In genomic region chr2:61984771-61985170, GRCm38 (mm10) we compare ENCODE assay signal across 25 mouse cellular contexts.
DNase-seq lines count a peak whose midpoint lies in the region; ATAC-seq and TF ChIP-seq lines count a peak whose summit lies in the region.
"Had no signal": no experiment of that assay in that cellular context is flagged by ENCODE, and none has a peak within 500 bp of the region (broad histone marks: within the 10 kb centered on the region; RNA-seq: fewer than 3 reads in every experiment).

No protein-coding gene starts in this region.

- TF ChIP-seq POLR2A in CH12.LX (IDR thresholded peaks at IDR 0.05; ENCODE audit: low read depth, low read length) = no peak

- no peaks in the 10 kb centered on the region for H3K36me3 ChIP-seq in CH12.LX (replicated peaks in 1 of 2; ENCODE audit: control insufficient read depth in 1 of 2, insufficient read depth in 1 of 2, low read length in 1 of 2)
- H3K36me3 ChIP-seq: embryonic facial prominence, embryonic 13.5 days; forebrain, embryonic 12.5 days; G1E; heart, embryonic 15.5 days; hindbrain, embryonic 13.5 days had no signal

- H3K27ac ChIP-seq in layer of hippocampus, adult 2 months = no peak overlapping the region
- H3K27ac ChIP-seq in CH12.LX (ENCODE audit: insufficient read depth, low read depth) = no peak overlapping the region
- H3K27ac ChIP-seq: embryonic facial prominence, embryonic 13.5 days; forebrain, embryonic 12.5 days; heart, adult 2 months; heart, embryonic 15.5 days; hindbrain, embryonic 13.5 days; hindbrain, postnatal 0 days had no signal

- dilution Hi-C loops in CH12.LX (cut with MboI; ENCODE audit: extremely low pct_ligation_motif_present, extremely low pct_unique_long_range_greater_than_20kb, low sequenced_read_pairs) = no loop called here

- H3K4me1 ChIP-seq in CH12.LX (ENCODE audit: control insufficient read depth in 1 of 2, insufficient read depth in 2 of 2) = no peaks in the 10 kb centered on the region; a peak in 1 of 4 replicates
- H3K4me1 ChIP-seq: embryonic facial prominence, embryonic 13.5 days; forebrain, embryonic 12.5 days; heart, embryonic 15.5 days; hindbrain, embryonic 13.5 days had no signal

- TF ChIP-seq CTCF in layer of hippocampus, adult 2 months (conservative IDR thresholded peaks at IDR 0.05) = peak; percentile 25; the same call in 1 of the 2 replicates
- peak in 1 of 2 experiments; percentile 27; a peak in 2 of 4 replicates for TF ChIP-seq CTCF in CH12.LX (conservative IDR thresholded peaks at IDR 0.05 in 1 of 2, IDR thresholded peaks at IDR 0.05 in 1 of 2; ENCODE audit: low read depth in 2 of 2, low read length in 2 of 2)

- DNase-seq in layer of hippocampus, adult 2 months (ENCODE audit: low spot score in 2 of 2) = no peak
- no peak for DNase-seq in layer of hippocampus, adult 9-10 months (ENCODE audit: low spot score)
- DNase-seq in A20 (ENCODE audit: low read depth, low spot score) = peak; percentile 18
- no peak for DNase-seq in CH12.LX (ENCODE audit: extremely low read depth)
- DNase-seq in ZHBTc4 (ENCODE audit: low read depth, low spot score) = peak; percentile 69
- DNase-seq in gastrocnemius, postnatal 4 days (ENCODE audit: low spot score in 2 of 2) = no peak
- DNase-seq: adrenal gland, postnatal 10 days; B cell, adult 2 months; cerebellum, adult 11-12 months; cerebellum, adult 9-10 months; cerebellum, postnatal 36 days; gastrocnemius, postnatal 10 days; heart, adult 2 months; heart, postnatal 14 days had no signal

- no peak for ATAC-seq in activated CD4-positive, CD25-positive, alpha-beta regulatory T cell, adult 4 months
- ATAC-seq: forebrain, embryonic 16.5 days; hindbrain, postnatal 0 days; intestine, embryonic 16.5 days; Patski had no signal

- no peak overlapping the region for H3K4me2 ChIP-seq in CH12.LX (ENCODE audit: insufficient read depth, low read depth, poor library complexity, severe bottlenecking)
- H3K4me2 ChIP-seq: embryonic facial prominence, embryonic 13.5 days; forebrain, embryonic 12.5 days; heart, embryonic 11.5 days; heart, embryonic 15.5 days; hindbrain, embryonic 13.5 days had no signal

- no peaks in the 10 kb centered on the region for H3K79me2 ChIP-seq in CH12.LX (replicated peaks; ENCODE audit: control insufficient read depth, extremely low read depth, insufficient read depth, poor library complexity, severe bottlenecking)

- no peak for TF ChIP-seq RAD21 in CH12.LX (IDR thresholded peaks at IDR 0.05; ENCODE audit: low read depth, low read length)

- TF ChIP-seq EP300 in CH12.LX (IDR thresholded peaks at IDR 0.05; ENCODE audit: low read length) = no peak

- no peak overlapping the region for H3K9ac ChIP-seq in CH12.LX (ENCODE audit: insufficient read depth, low read depth)
- H3K9ac ChIP-seq: embryonic facial prominence, embryonic 13.5 days; forebrain, embryonic 12.5 days; heart, embryonic 15.5 days; hindbrain, embryonic 13.5 days had no signal

- in situ Hi-C loops in CH12.LX (cut with MboI; ENCODE audit: low pct_ligation_motif_present, low pct_unique_long_range_greater_than_20kb, low sequenced_read_pairs) = loop anchor here (25.0 kb wide), 2 partner anchors 303 to 478 kb away; no protein-coding TSS in a partner anchor

- H3K9me3 ChIP-seq in CH12.LX (replicated peaks; ENCODE audit: low read length) = no peaks in the 10 kb centered on the region
- H3K9me3 ChIP-seq: embryonic facial prominence, embryonic 13.5 days; forebrain, embryonic 12.5 days; G1E; heart, embryonic 15.5 days; hindbrain, embryonic 13.5 days had no signal

- no peak overlapping the region for H3K4me3 ChIP-seq in layer of hippocampus, adult 2 months
- H3K4me3 ChIP-seq in CH12.LX (replicated peaks in 1 of 3; ENCODE audit: low read depth in 2 of 3, low read length in 2 of 3, poor library complexity in 1 of 3) = no peak overlapping the region
- H3K4me3 ChIP-seq: embryonic facial prominence, embryonic 13.5 days; forebrain, embryonic 12.5 days; heart, adult 2 months; heart, embryonic 15.5 days; hindbrain, embryonic 13.5 days had no signal

- no peaks in the 10 kb centered on the region for H3K27me3 ChIP-seq in CH12.LX (replicated peaks)
- H3K27me3 ChIP-seq: embryonic facial prominence, embryonic 13.5 days; forebrain, embryonic 12.5 days; heart, embryonic 15.5 days; hindbrain, embryonic 13.5 days had no signal

TF ChIP-seq in CH12.LX, 34 proteins besides CTCF, POLR2A, EP300 and RAD21:
- TF ChIP-seq ZNF384 (IDR thresholded peaks at IDR 0.05; ENCODE audit: low read depth, low read length) (peak; percentile 36; the same call in 1 of the 2 replicates), GABPA (IDR thresholded peaks at IDR 0.05; ENCODE audit: insufficient replicate concordance, low read depth, low read length) (no peak), ZKSCAN1 (IDR thresholded peaks at IDR 0.05; ENCODE audit: borderline replicate concordance, low read depth, low read length) (no peak)

Comparison
In these comparisons a context has a peak if more than half of its experiments do, and no peak if none do; other contexts are left out.
1. DNase-seq: peak in A20 (single experiment) and ZHBTc4 (single experiment); none in layer of hippocampus, adult 2 months (0 of 2), layer of hippocampus, adult 9-10 months (single experiment), CH12.LX (single experiment) and gastrocnemius, postnatal 4 days (0 of 2).